Mouse (Mus musculus) embryonic fibroblast, embryonic 13.5 days (primary cell): Measurements from ENCODE around the gene Prkaa1.
A peak's percentile ranks its signal among the peaks of the same experiment; 100 is the strongest.

Source experiments
- CTCF ChIP-seq: IDR thresholded peaks from 2 replicates; pipeline ENCODE4 v1.5.1; 2011; ENCODE audit warnings: mild to moderate bottlenecking, control low read depth, low read length, moderate library complexity, borderline replicate concordance; ENCODE audit not compliant: insufficient read depth
- POLR2A ChIP-seq: IDR thresholded peaks from 2 replicates; pipeline ENCODE4 v1.6.1; 2011; ENCODE audit warnings: low read depth, mild to moderate bottlenecking, control low read depth, low read length, moderate library complexity

GRCm38 (mm10) chr15:5119707-5120106 lies 24.0 kb upstream of the Prkaa1 start:
- TF ChIP-seq CTCF (no peak), POLR2A (0 out of 2 replicates have a peak, but pooled peaks have one; percentile 13)
